In the genomic region with DNA sequence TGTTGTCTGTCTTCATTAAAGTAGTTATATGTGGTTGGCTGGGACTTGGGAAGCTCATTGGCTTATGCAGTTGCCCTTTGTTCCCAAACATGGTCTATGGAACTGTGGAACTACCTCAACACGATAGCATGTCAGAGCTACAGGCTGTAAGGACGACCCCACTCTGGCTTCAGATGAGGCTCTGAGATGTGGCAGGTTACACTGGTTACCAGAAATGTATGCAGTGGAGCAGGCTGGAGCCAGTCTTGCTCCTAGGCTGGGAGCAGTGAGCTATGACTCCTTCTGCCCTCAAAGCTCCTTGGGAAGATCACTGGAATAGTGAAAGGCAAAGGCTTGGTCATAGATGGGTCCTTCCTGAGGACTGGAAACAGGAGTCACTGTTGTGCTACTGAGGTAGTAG, we compare ENCODE assay signal across 26 mouse cellular contexts.
"Had no signal": no experiment of that assay in that cellular context is flagged by ENCODE, and none has a peak within 500 bp of the region (broad histone marks: within the 10 kb centered on the region; RNA-seq: fewer than 3 reads in every experiment).

No protein-coding gene starts in this region.

- H3K4me1 ChIP-seq: heart, embryonic 12.5 days; hindbrain, embryonic 12.5 days; intestine, embryonic 15.5 days; liver, embryonic 13.5 days had no signal

- H3K4me3 ChIP-seq: gastrocnemius, adult 2 months; heart, embryonic 10.5 days; heart, embryonic 12.5 days; hindbrain, embryonic 10.5 days; hindbrain, embryonic 12.5 days; intestine, embryonic 15.5 days; kidney, embryonic 15.5 days; layer of hippocampus, adult 2 months; left cerebral cortex, adult 2 months; limb, embryonic 10.5 days; limb, embryonic 12.5 days; liver, embryonic 13.5 days had no signal

- H3K9me3 ChIP-seq: heart, embryonic 10.5 days; heart, embryonic 12.5 days; hindbrain, embryonic 10.5 days; hindbrain, embryonic 12.5 days; intestine, embryonic 15.5 days; kidney, embryonic 15.5 days; limb, embryonic 10.5 days; limb, embryonic 12.5 days; liver, embryonic 13.5 days had no signal

- H3K9ac ChIP-seq: heart, embryonic 12.5 days; hindbrain, embryonic 12.5 days; hindbrain, embryonic 14.5 days; intestine, embryonic 15.5 days; kidney, embryonic 15.5 days; limb, embryonic 12.5 days; liver, embryonic 13.5 days had no signal

- DNase-seq: gastrocnemius, adult 2 months; gastrocnemius, postnatal 10 days; gastrocnemius, postnatal 25 days; heart, postnatal 10 days; heart, postnatal 4 days; kidney, adult 18-20 months; kidney, adult 8-10 months; kidney, postnatal 14 days; kidney, postnatal 36 days; liver; liver, embryonic 13.5 days had no signal

- H3K27me3 ChIP-seq: heart, embryonic 12.5 days; hindbrain, embryonic 12.5 days; intestine, embryonic 15.5 days; kidney, embryonic 15.5 days; limb, embryonic 12.5 days; liver, embryonic 13.5 days had no signal

- H3K4me2 ChIP-seq: heart, embryonic 12.5 days; hindbrain, embryonic 12.5 days; hindbrain, embryonic 14.5 days; intestine, embryonic 15.5 days; kidney, embryonic 15.5 days; limb, embryonic 12.5 days; liver, embryonic 11.5 days; liver, embryonic 13.5 days had no signal

- H3K27ac ChIP-seq: gastrocnemius, adult 2 months; heart, embryonic 10.5 days; hindbrain, embryonic 10.5 days; hindbrain, embryonic 12.5 days; hindbrain, embryonic 14.5 days; intestine, embryonic 15.5 days; kidney, embryonic 15.5 days; layer of hippocampus, adult 2 months; left cerebral cortex, adult 2 months; limb, embryonic 10.5 days; limb, embryonic 12.5 days; liver, embryonic 13.5 days had no signal

- ATAC-seq: hindbrain, embryonic 16.5 days; inflammation-experienced regulatory T-cells, adult 6 months; intestine, embryonic 15.5 days; intestine, postnatal 0 days had no signal

- H3K36me3 ChIP-seq: heart, embryonic 10.5 days; heart, embryonic 12.5 days; hindbrain, embryonic 10.5 days; hindbrain, embryonic 12.5 days; intestine, embryonic 15.5 days; kidney, embryonic 15.5 days; liver, embryonic 13.5 days had no signal
